Mouse (Mus musculus) bone marrow macrophage, adult 2 months (primary cell): Measurements from ENCODE around the gene Pax1. TPM values are rescaled to one million over a fixed set of nuclear protein-coding genes. Genes with fewer than 3 reads are reported as not detected.

Source experiments
- H3K27ac ChIP-seq: 2 replicates; pipeline ENCODE4 v1.5.1; 2012; ENCODE audit warnings: low read depth, low read length; ENCODE audit not compliant: insufficient read depth
- H3K4me1 ChIP-seq: 2 replicates; pipeline ENCODE4 v1.6.1; 2012; ENCODE audit warnings: low read length; ENCODE audit not compliant: control insufficient read depth, insufficient read depth
- H3K4me3 ChIP-seq: 2 replicates; pipeline ENCODE4 v1.5.1; 2012; ENCODE audit warnings: mild to moderate bottlenecking, low read length, moderate library complexity; ENCODE audit not compliant: insufficient read depth
- CTCF ChIP-seq: IDR thresholded peaks from 2 replicates; pipeline ENCODE4 v1.5.1; 2012; ENCODE audit warnings: low read depth, mild to moderate bottlenecking, low read length, moderate library complexity
- POLR2A ChIP-seq: IDR thresholded peaks from 2 replicates; pipeline ENCODE4 v1.6.1; 2012; ENCODE audit warnings: mild to moderate bottlenecking, low read depth, low read length, borderline replicate concordance
- polyA plus RNA-seq: library from polyadenylated mRNA; stranded (reverse); fragments of >200 nt; gene quantifications from 2 replicates; pipeline ENCODE4 v1.2.4, GENCODE M21; 2012; ENCODE audit not compliant: missing spikeins, insufficient read depth, insufficient read length

The Pax1 gene
- polyA plus RNA-seq, 1 experiment: not detected

DNA sequence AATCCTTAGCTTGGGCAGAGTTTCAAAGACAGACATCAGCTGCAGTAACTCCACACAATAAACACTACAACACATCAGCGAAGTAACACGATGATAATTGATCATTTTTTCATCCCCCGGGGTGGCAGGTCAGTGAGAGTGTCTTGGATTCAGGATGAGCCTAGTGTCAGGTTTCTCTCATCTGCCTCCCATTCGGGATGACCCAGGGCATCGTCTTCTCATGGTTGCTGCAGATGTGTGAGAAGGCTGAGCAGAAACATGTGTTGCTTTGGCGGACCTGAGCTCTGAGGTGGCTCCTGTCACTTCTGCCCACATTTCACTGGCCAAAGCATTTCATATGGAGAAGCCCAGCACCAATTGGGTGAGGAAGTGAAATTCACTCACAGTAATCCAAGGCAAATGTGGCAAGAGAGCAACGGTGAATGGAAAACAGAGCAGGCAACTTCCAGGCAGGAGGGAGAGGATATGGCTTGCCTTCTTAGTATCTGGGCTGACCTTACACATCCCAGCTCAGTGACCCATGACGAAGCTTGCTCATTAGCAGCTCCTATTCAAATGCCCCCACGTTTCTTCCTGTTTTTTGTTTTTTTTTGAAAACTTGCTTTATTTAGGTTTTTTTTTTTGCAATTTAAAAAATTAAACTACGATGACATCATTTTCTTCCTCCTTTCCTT lies 63.0 kb downstream of the Pax1 start:
- TF ChIP-seq CTCF: no peak
- no peak for TF ChIP-seq POLR2A
- H3K4me1 ChIP-seq: no peaks in the 10 kb centered on the region
- H3K27ac ChIP-seq: no peak overlapping the region
- H3K4me3 ChIP-seq: no peak overlapping the region

DNA sequence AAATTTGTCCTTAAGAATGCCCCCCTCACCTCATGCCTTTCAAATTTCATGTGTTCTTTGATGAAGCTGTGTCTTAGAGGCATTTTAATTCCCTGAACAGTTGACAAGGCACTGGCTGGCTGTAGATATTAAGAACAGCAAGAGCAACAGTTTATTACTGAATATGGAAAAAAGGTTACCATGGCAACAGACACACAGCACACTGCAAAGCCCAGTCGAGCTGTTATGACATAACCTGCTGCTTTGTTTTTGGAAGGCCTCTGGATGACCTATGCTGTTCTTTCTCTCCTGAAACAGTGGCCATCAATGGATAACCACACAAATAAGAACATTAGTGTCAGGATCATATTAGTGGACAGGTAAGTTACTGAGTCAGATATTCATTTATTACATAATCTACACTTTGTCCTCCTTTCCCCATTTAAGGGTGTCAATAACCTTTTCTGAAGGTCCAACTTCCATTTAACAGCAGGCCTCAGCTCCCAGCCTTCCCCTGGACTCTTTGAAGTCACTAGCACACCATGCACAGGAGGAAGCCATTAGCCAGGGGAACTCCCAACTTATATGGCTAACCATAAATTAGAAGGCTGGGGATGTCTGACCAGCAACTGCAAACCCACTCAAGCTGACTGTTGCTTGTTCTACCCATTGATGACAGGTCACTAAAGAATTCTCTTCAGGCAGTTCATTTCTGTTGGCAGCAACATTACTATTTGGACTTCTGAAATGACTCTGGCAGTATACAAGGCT lies 68.1 kb downstream of the Pax1 start:
- Histone ChIP-seq H3K4me3 (no peak overlapping the region), H3K27ac (no peak overlapping the region), H3K4me1 (no peaks in the 10 kb centered on the region)
- TF ChIP-seq CTCF (no peak), POLR2A (no peak)

DNA sequence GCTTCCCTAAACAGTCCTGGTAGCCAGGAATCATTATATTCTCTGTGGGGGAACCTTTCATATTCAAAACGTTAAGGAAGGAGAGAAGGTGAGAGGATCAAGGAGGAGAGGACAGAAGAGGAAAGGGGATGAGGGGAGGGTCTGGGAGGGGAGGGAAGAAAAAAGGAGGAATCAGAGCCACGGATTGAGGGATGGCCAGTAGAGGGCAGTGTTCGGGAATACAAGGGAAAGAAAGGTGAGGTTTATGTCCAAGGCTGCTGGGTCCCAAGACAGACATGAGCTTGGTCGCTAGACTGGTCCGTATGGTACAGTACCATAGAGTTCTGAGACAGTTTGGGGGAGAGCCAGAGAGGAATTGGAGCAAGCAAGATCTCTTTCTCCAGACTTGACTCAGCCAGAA lies 71.4 kb downstream of the Pax1 start:
- Histone ChIP-seq H3K27ac (no peak overlapping the region), H3K4me3 (no peak overlapping the region), H3K4me1 (no peaks in the 10 kb centered on the region)
- TF ChIP-seq POLR2A: no peak
- no peak for TF ChIP-seq CTCF

Other genes starting within 250 kb of the Pax1 start
- not detected in 2 replicates for gene Nkx2-2, start 167.7 kb upstream of the Pax1 start, polyA plus RNA-seq